Mouse (Mus musculus) G1E (cell line): Measurements from ENCODE around the gene Wfdc6a. TPM values are rescaled to one million over a fixed set of nuclear protein-coding genes. Genes with fewer than 3 reads are reported as not detected.
"Not testable (repeated sequence)": the region's sequence is repeated elsewhere in the genome, so short reads cannot be mapped to it uniquely, and the experiment has no call there.

Source experiments
- ATAC-seq: 2 replicates; pipeline ENCODE4 v1.8.0; 2016; ENCODE audit warnings: mild to moderate bottlenecking; ENCODE audit not compliant: insufficient number of reproducible peaks, poor library complexity, low FRiP score, severe bottlenecking; ENCODE audit errors: extremely low read depth
- DNase-seq: peaks from one replicate; pipeline ENCODE4 v3.0.0; 2012; ENCODE audit warnings: low spot score
- H3K27me3 ChIP-seq: 2 replicates; pipeline ENCODE4 v1.6.1; 2012; ENCODE audit warnings: mild to moderate bottlenecking, low read length, inconsistent platforms; ENCODE audit not compliant: insufficient read depth
- H3K36me3 ChIP-seq: replicated peaks from 2 replicates; pipeline ENCODE3; 2012; ENCODE audit warnings: mild to moderate bottlenecking, inconsistent platforms
- H3K4me1 ChIP-seq: 2 replicates; pipeline ENCODE4 v1.6.1; 2012; ENCODE audit warnings: low read depth, low read length, inconsistent platforms, mixed read lengths; ENCODE audit not compliant: insufficient read depth
- H3K4me3 ChIP-seq: 2 replicates; pipeline ENCODE4 v1.5.1; 2012; ENCODE audit warnings: low read depth, mild to moderate bottlenecking, inconsistent platforms, low read length, moderate library complexity, mixed read lengths
- H3K9me3 ChIP-seq: replicated peaks from 2 replicates; pipeline ENCODE4 v1.6.1; 2012; ENCODE audit warnings: inconsistent platforms
- CTCF ChIP-seq: IDR thresholded peaks from 2 replicates; pipeline ENCODE4 v1.5.1; 2012; ENCODE audit warnings: low read depth, low read length, inconsistent platforms, mixed read lengths
- GATA1 ChIP-seq: IDR thresholded peaks from 2 replicates; pipeline ENCODE4 v1.6.1; 2012; ENCODE audit warnings: borderline replicate concordance, low read length, inconsistent platforms, mixed read lengths
- GATA2 ChIP-seq: IDR thresholded peaks from 2 replicates; pipeline ENCODE4 v1.6.1; 2012; ENCODE audit warnings: low read depth, low read length, inconsistent platforms, borderline replicate concordance
- POLR2AphosphoS5 ChIP-seq: IDR thresholded peaks from 2 replicates; pipeline ENCODE4 v1.6.1; 2012; ENCODE audit warnings: low read depth, low read length, inconsistent platforms; ENCODE audit not compliant: insufficient replicate concordance
- TAL1 ChIP-seq: conservative IDR thresholded peaks from 2 replicates; pipeline ENCODE4 v1.6.1; 2012; ENCODE audit warnings: low read depth, low read length, inconsistent platforms, mixed read lengths
- polyA plus RNA-seq: library from polyadenylated mRNA; stranded (reverse); fragments of >175 nt; gene quantifications from 2 replicates; pipeline ENCODE4 v1.2.3, GENCODE M21; 2012
- total RNA-seq, 2 experiments: library from RNA; stranded (forward) in 1 of 2; stranded (reverse) in 1 of 2; fragments of 200-1000 nt in 1 of 2; fragments of >200 nt in 1 of 2; fragmentation: Nextera tagmentation in 1 of 2; gene quantifications; 2 replicates each; pipeline ENCODE4 v1.2.3; 2014 to 2017

Wfdc6a gene
- total and polyA plus RNA-seq, 3 experiments = not detected

DNA sequence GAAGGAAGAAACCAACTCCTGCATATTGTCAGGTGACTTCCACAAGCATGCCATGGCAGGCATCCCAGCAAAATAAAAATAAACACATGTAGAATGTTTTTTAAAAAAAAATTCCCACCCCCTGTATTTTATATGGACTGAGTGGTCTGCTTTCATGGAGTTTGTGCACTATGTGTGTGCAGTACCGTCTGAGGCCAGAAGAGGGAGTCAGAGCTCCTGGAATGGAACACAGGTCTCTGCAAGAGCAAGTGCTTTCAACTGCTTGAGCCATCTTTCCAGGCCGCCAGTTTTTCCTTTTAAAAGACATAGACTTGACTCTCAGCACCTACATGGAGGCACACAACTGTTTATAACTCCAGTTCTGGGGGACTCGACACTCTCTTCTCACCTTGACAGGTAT is 18.2 kb upstream of the Wfdc6a start:
- no peak for ATAC-seq
- Histone ChIP-seq H3K9me3 (no peaks in the 10 kb centered on the region), H3K4me1 (no peaks in the 10 kb centered on the region), H3K36me3 (no peaks in the 10 kb centered on the region), H3K27me3 (peaks cover 3% of the 10 kb centered on the region; the same call in 1 of the 2 replicates), H3K4me3 (no peak overlapping the region)
- DNase-seq = no peak
- no peak for TF ChIP-seq GATA2
- no peak for TF ChIP-seq GATA1
- TF ChIP-seq POLR2AphosphoS5 = no peak
- TF ChIP-seq CTCF = no peak
- TF ChIP-seq TAL1 = no peak

DNA sequence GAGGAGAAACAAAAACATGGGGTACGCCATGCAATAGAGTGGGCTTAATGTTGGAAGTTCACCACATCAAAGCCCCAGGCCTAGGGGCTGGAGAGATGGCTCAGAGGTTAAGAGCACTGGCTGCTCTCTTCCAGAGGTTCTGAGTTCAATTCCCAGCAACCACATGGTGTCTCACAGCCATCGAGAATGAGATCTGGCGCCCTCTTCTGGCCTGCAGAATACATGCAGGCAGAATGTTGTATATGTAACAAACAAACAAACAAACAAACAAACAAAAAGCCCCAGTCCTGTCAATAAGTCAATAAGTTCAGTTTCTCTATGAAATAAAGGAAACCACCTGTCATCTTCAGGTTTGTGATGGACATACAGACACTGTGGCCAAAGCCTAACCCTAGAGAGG is 14.9 kb upstream of the Wfdc6a start:
- no peaks in the 10 kb centered on the region for H3K9me3 ChIP-seq
- no peaks in the 10 kb centered on the region for H3K4me1 ChIP-seq
- no peaks in the 10 kb centered on the region; the same call in 1 of the 2 replicates for H3K27me3 ChIP-seq
- ATAC-seq (no peak), DNase-seq (no peak)
- TF ChIP-seq GATA1 (no peak), CTCF (0 out of 2 replicates have a peak, but pooled peaks have one; percentile 14)
- H3K4me3 ChIP-seq = no peak overlapping the region
- no peaks in the 10 kb centered on the region for H3K36me3 ChIP-seq

DNA sequence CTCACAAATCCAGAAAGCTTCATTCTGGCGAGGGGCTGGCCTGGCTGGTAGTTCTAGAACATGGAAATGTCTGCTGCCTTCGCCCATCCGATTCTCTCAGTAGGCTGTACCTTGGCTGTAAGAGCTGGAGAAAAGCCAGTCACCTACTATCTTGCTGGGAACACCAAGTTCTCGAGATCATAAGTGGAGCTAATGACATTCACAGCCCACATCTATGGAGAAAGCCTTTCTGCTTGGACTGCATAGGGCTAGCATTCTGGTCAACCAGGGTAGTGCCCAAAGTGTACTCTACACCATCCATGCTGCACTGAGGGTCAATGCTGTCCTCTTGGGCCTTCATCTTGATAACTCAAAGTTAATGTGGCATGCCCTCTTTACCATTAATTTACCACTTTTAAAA is 8.2 kb upstream of the Wfdc6a start, which contains the start of gene Eppin:
Eppin (minus strand) TSS at position 101 of the 400 bp plus-strand sequence.
- ATAC-seq = no peak
- H3K4me1 ChIP-seq = no peaks in the 10 kb centered on the region
- no peak within 1 kb of the TSS for H3K4me3 ChIP-seq
- no peak for DNase-seq
- no peak for TF ChIP-seq POLR2AphosphoS5
- TF ChIP-seq CTCF = no peak
- TF ChIP-seq TAL1 = no peak
- TF ChIP-seq GATA1 = no peak
- no peak for TF ChIP-seq GATA2
- H3K27me3 ChIP-seq = no peaks in the 10 kb centered on the region; the same call in 1 of the 2 replicates
- H3K36me3 ChIP-seq = no peaks in the 10 kb centered on the region
- H3K9me3 ChIP-seq = no peaks in the 10 kb centered on the region

DNA sequence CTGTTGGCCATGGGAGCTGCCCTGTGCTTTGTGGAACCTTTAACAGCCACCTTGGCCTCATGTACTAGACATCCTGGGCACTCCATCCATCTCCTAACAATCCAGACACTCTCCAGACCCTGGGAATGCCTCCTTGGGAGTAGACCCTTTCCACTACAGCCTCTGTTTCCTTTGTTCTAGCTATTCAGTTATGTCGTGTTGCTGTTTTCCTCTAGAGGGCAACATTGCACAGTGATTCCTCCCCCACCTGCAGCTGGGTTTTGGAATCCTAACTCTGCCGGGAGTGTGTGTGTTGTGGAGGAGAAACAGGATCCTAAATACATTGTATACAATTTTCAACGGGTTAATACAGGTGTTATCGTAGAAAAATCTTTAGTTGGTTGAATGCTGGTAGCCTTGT is 6.8 kb upstream of the Wfdc6a start:
- no peaks in the 10 kb centered on the region for H3K9me3 ChIP-seq
- no peaks in the 10 kb centered on the region for H3K4me1 ChIP-seq
- DNase-seq (no peak), ATAC-seq (no peak)
- no peak for TF ChIP-seq CTCF
- no peak for TF ChIP-seq GATA2
- no peak for TF ChIP-seq TAL1
- no peak for TF ChIP-seq POLR2AphosphoS5
- TF ChIP-seq GATA1 = no peak
- no peak overlapping the region for H3K4me3 ChIP-seq
- no peaks in the 10 kb centered on the region for H3K27me3 ChIP-seq
- H3K36me3 ChIP-seq = no peaks in the 10 kb centered on the region

DNA sequence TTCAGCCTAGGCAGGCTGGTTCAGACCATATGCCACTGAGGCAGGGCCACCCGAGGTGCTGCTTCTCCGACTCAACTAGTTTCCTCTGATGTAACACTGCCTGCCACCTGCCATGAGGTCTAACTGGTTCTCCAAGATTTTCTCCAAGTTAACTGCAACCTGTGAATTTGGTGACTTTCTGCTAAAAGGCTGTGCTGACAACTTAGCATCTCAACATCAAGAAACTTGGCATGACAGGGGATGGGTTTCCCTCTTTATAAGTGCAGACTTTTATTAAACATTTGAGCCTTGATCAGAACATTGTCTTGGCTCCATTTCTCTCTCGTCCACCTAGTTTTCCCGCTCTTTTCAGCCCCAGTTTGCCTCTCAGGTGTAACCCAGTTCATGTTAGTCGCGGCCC is 11.9 kb downstream of the Wfdc6a start, which contains the start of gene Spint3:
Spint3 (minus strand) TSS at position 101 of the 400 bp plus-strand sequence.
- not testable (repeated sequence) for DNase-seq, ATAC-seq, H3K9me3 ChIP-seq, H3K27me3 ChIP-seq, H3K4me3 ChIP-seq, H3K4me1 ChIP-seq, H3K36me3 ChIP-seq

DNA sequence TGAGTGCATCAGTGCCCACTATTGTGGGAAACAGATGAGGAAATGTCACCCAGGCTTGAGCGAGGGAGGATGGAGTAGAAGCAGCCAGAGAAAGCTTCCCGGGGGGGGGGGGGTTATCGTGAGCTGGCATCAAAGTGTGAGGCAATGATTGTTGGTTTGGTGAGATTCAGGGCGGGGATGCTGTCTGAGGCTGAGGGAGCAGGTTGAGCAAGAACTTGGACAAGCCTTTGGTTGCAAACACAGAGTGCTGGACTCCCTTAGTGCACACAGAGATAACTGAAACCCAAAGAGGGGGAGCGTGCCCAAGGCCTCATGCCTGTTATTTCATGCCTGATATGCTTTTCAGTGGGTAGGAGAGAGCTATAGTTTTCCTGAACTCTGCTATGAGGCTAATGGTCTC is 17.8 kb downstream of the Wfdc6a start:
- Histone ChIP-seq H3K27me3 (peaks cover 12% of the 10 kb centered on the region), H3K4me1 (no peaks in the 10 kb centered on the region), H3K4me3 (no peak overlapping the region), H3K9me3 (no peaks in the 10 kb centered on the region), H3K36me3 (no peaks in the 10 kb centered on the region)
- DNase-seq = no peak
- no peak for ATAC-seq
- TF ChIP-seq GATA1 (no peak), GATA2 (no peak), TAL1 (no peak), CTCF (no peak), POLR2AphosphoS5 (no peak)

DNA sequence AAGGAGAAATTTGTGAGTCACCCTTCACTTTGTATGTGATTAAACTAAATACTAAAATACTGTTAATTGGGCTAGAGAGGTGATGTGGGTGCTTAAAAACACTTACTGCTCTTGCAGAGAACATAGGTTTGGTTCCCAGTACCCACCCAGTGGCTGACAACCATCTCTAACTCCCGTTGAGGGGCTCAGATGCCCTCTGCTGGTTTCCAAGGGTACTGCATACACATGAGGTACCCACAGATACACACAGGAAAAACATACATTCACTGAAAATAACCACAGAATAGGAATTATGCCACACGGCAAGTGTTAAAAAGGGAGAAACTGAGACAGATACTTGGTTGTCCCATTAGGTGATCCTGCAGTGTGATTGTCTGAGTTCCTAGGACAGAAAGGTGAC is 18.2 kb downstream of the Wfdc6a start:
- no peak for TF ChIP-seq GATA1
- TF ChIP-seq POLR2AphosphoS5 = no peak
- peak; percentile 31; the same call in 1 of the 2 replicates for TF ChIP-seq CTCF
- no peak for DNase-seq
- no peaks in the 10 kb centered on the region for H3K4me1 ChIP-seq
- H3K27me3 ChIP-seq = peaks cover 15% of the 10 kb centered on the region
- no peak for ATAC-seq
- no peaks in the 10 kb centered on the region for H3K36me3 ChIP-seq
- H3K4me3 ChIP-seq = no peak overlapping the region
- H3K9me3 ChIP-seq = no peaks in the 10 kb centered on the region
